Comparison of ENCODE assay signal across 8 mouse cellular contexts in the genomic region with DNA sequence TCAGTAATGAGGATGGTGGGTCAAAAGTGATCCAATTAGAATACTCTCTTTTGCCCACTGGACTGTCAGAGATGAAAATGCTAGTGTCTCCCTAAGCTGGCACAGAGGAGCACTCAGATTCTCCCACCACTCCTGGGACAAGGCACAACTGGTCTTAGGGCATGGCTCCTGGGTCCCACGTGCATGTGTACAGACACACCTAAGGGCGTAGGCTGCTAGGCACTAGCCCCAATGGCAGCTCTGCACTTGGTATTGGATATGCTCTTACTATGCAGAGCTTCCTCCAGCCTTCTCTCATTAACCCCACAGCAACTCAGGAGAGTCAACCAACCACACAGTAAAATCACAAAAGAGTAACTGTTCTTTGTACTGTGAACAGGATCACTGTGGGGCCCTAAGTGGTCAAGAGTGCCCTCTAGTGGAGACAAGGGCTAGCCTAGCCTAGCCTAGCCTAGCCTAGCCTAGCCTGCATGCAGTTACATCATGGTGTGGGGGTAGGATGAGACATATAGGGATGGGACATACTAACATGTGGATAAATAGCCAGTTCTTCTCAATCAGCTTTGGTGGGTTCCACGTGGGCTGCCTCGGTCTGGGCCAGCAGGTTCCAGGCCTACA. TPM values are rescaled to one million over a fixed set of nuclear protein-coding genes. Genes with fewer than 3 reads are reported as not detected.
A peak's percentile ranks its signal among the peaks of the same experiment; 100 is the strongest.
DNase-seq lines count a peak whose midpoint lies in the region; ATAC-seq and TF ChIP-seq lines count a peak whose summit lies in the region.

No protein-coding gene starts in this region.

- H3K4me2 ChIP-seq in lung, postnatal 0 days (replicated peaks; ENCODE audit: low read depth, low read length) = no peak overlapping the region

- intact Hi-C loops in heart, postnatal 36 days (cut with DNase I) = loop anchor here (1.0 to 5.0 kb wide), 2 partner anchors 20 to 135 kb away; no protein-coding TSS in a partner anchor

- peak; percentile 45 for ATAC-seq in lung, postnatal 0 days

- no peaks in the 10 kb centered on the region for H3K9me3 ChIP-seq in ES-E14 (ENCODE audit: control insufficient read depth, insufficient read depth, low read depth, low read length)
- no peaks in the 10 kb centered on the region for H3K9me3 ChIP-seq in lung, postnatal 0 days (ENCODE audit: low read length)

- 74% methylated on average over 4 of the region's 4 CpGs for WGBS in lung, postnatal 0 days

- H3K4me3 ChIP-seq in ES-E14 (ENCODE audit: insufficient read depth in 1 of 2, low read depth in 1 of 2, low read length in 2 of 2, poor library complexity in 1 of 2, severe bottlenecking in 1 of 2) = no peak overlapping the region
- H3K4me3 ChIP-seq in layer of hippocampus, adult 2 months = no peak overlapping the region
- H3K4me3 ChIP-seq in lung, postnatal 0 days (ENCODE audit: low read depth, low read length) = no peak overlapping the region

- TF ChIP-seq CTCF in layer of hippocampus, adult 2 months (conservative IDR thresholded peaks at IDR 0.05) = peak; percentile 90
- TF ChIP-seq CTCF in lung, postnatal 0 days (IDR thresholded peaks at IDR 0.05) = peak; percentile 93

- DNase-seq in 3T3-L1 (ENCODE audit: low read depth, low spot score) (peak; percentile 66), ES-E14 (ENCODE audit: low read depth, low spot score) (peak; percentile 49)
- DNase-seq in cerebellum, postnatal 10 days = peak; percentile 80 to 84
- DNase-seq in heart, postnatal 36 days = peak; percentile 58 to 64
- DNase-seq in layer of hippocampus, adult 2 months (ENCODE audit: low spot score in 2 of 2) = peak; percentile 11 to 51
- DNase-seq in lung, postnatal 0 days (ENCODE audit: low spot score) = peak; percentile 64
- DNase-seq in spleen, adult 12 weeks (ENCODE audit: low spot score) = peak; percentile 32
- DNase-seq in ovary, adult 18-20 months (ENCODE audit: low spot score) = no peak

- peaks cover 0 to 5% of the 10 kb centered on the region in 2 experiments; a peak in 1 of 4 replicates for H3K4me1 ChIP-seq in ES-E14 (ENCODE audit: control insufficient read depth in 2 of 2, insufficient read depth in 2 of 2, low read length in 2 of 2, poor library complexity in 1 of 2)
- peaks cover 27% of the 10 kb centered on the region; the same call in 1 of the 2 replicates for H3K4me1 ChIP-seq in lung, postnatal 0 days (ENCODE audit: insufficient read depth, low read depth, low read length)

- no peak overlapping the region for H3K27ac ChIP-seq in ES-E14 (ENCODE audit: insufficient read depth, low read depth, low read length, poor library complexity, severe bottlenecking)
- peak overlapping the region; percentile 18; the same call in 1 of the 2 replicates for H3K27ac ChIP-seq in layer of hippocampus, adult 2 months
- no peak overlapping the region for H3K27ac ChIP-seq in lung, postnatal 0 days (ENCODE audit: low read length)

- no peak overlapping the region for H3K9ac ChIP-seq in ES-E14 (ENCODE audit: insufficient read depth, low read depth, low read length, poor library complexity, severe bottlenecking)
- H3K9ac ChIP-seq in lung, postnatal 0 days (replicated peaks; ENCODE audit: low read depth) = no peak overlapping the region

- in situ Hi-C loops in ES-E14 (cut with MboI; ENCODE audit: low sequenced_read_pairs in 2 of 2, unreplicated experiment in 2 of 2) = no loop called here

- H3K27me3 ChIP-seq in lung, postnatal 0 days (replicated peaks; ENCODE audit: insufficient read depth, low read length) = no peaks in the 10 kb centered on the region

- H3K36me3 ChIP-seq in ES-E14 (ENCODE audit: control insufficient read depth, insufficient read depth, low read length, poor library complexity, severe bottlenecking) = no peaks in the 10 kb centered on the region
- H3K36me3 ChIP-seq in lung, postnatal 0 days (ENCODE audit: insufficient read depth, low read length) = no peaks in the 10 kb centered on the region

- no peak for TF ChIP-seq EP300 in lung, postnatal 0 days (IDR thresholded peaks at IDR 0.05)

TF ChIP-seq in ES-E14, 5 proteins besides CTCF, POLR2A, EP300 and RAD21:
- no peak for TF ChIP-seq HCFC1 (IDR thresholded peaks at IDR 0.05; ENCODE audit: borderline replicate concordance, insufficient read depth, low read length)
- no peak for TF ChIP-seq MAFK (IDR thresholded peaks at IDR 0.05; ENCODE audit: insufficient read depth, low read depth, low read length)
- no peak for TF ChIP-seq CHD2 (IDR thresholded peaks at IDR 0.05; ENCODE audit: low read depth, low read length)
- no peak for TF ChIP-seq ZNF384 (IDR thresholded peaks at IDR 0.05; ENCODE audit: low read depth, low read length)
- TF ChIP-seq ZC3H11A (IDR thresholded peaks at IDR 0.05; ENCODE audit: borderline replicate concordance, low read depth, low read length) = 0 out of 2 replicates have a peak, but pooled peaks have one; percentile 55

RNA-seq across cellular contexts. Expression of a gene that starts 23.2 kb away (rescaled TPM):
- total RNA-seq in ES-E14 (2012; rRNA removed) = 30.7 and 31.8 TPM in 2 replicates
- 10 to 100 TPM; 43.6 to 43.8 TPM for total RNA-seq in heart, postnatal 36 days (2021)
- total RNA-seq in layer of hippocampus, adult 2 months (2021) = 10 to 100 TPM; 29.0 to 29.3 TPM
- 85.9 and 104 TPM in 2 replicates for polyA plus RNA-seq in lung, postnatal 0 days (2015; fragmentation: Nextera tagmentation; extraction: Ambion mirVana)

RNA-seq across cellular contexts. Expression of a gene that starts 58.0 kb away (rescaled TPM):
- 0.69 and 1.2 TPM in 2 replicates for total RNA-seq in ES-E14 (2012; rRNA removed)
- 10 to 100 TPM; 33.2 to 46.2 TPM for total RNA-seq in heart, postnatal 36 days (2021)
- 100 to 1,000 TPM; 126 to 127 TPM for total RNA-seq in layer of hippocampus, adult 2 months (2021)
- polyA plus RNA-seq in lung, postnatal 0 days (2015; fragmentation: Nextera tagmentation; extraction: Ambion mirVana) = 5.5 and 6.0 TPM in 2 replicates

Comparison
In these comparisons a context has a peak if more than half of its experiments do, and no peak if none do; other contexts are left out.
1. RNA of a gene that starts 58.0 kb away (total RNA-seq): 126 to 127 TPM in layer of hippocampus, adult 2 months and 33.2 to 46.2 TPM in heart, postnatal 36 days; 0.69 to 1.2 TPM in ES-E14; every median in the first group is over 10 times any median in the second.